Mouse (Mus musculus): ENCODE results near the gene Adamts14. TPM values are rescaled to one million over a fixed set of nuclear protein-coding genes. Genes with fewer than 3 reads are reported as not detected.

Gene Adamts14
- polyA plus RNA-seq, 1 experiment from 2014 or later: 0.31 TPM

- H3K9ac ChIP-seq (ENCODE audit: low read length): no peak overlapping the region
- no peak overlapping the region for H3K4me2 ChIP-seq
- no peak overlapping the region for H3K27ac ChIP-seq (ENCODE audit: low read depth, low read length)
- DNase-seq (ENCODE audit: low spot score, missing footprints) (peak; percentile 77), ATAC-seq (ENCODE audit: low FRiP score) (no peak)
- H3K27me3 ChIP-seq (ENCODE audit: control insufficient read depth, insufficient read depth, low read length): no peaks in the 10 kb centered on the region
- no peaks in the 10 kb centered on the region for H3K36me3 ChIP-seq (ENCODE audit: control insufficient read depth, insufficient read depth, low read length)
- 89% methylated on average over 4 of the region's 4 CpGs for WGBS
- no peaks in the 10 kb centered on the region for H3K4me1 ChIP-seq (ENCODE audit: control insufficient read depth, insufficient read depth, low read length)
- H3K4me3 ChIP-seq (ENCODE audit: low read depth, low read length): no peak overlapping the region
- no peaks in the 10 kb centered on the region for H3K9me3 ChIP-seq (ENCODE audit: control insufficient read depth, low read length)
Measured at GRCm38 (mm10) chr10:61284309-61284708, 11.1 kb upstream of the Adamts14 start.

GRCm38 (mm10) chr10:61281115-61281514 lies 7.9 kb upstream of the Adamts14 start:
- Histone ChIP-seq H3K36me3 (ENCODE audit: control insufficient read depth, insufficient read depth, low read length) (no peaks in the 10 kb centered on the region), H3K27ac (ENCODE audit: low read depth, low read length) (no peak overlapping the region), H3K4me1 (ENCODE audit: control insufficient read depth, insufficient read depth, low read length) (no peaks in the 10 kb centered on the region), H3K9ac (ENCODE audit: low read length) (no peak overlapping the region), H3K4me2 (no peak overlapping the region), H3K4me3 (ENCODE audit: low read depth, low read length) (no peak overlapping the region), H3K27me3 (ENCODE audit: control insufficient read depth, insufficient read depth, low read length) (no peaks in the 10 kb centered on the region), H3K9me3 (ENCODE audit: control insufficient read depth, low read length) (no peaks in the 10 kb centered on the region)
- ATAC-seq (ENCODE audit: low FRiP score) (no peak), DNase-seq (ENCODE audit: low spot score, missing footprints) (no peak)
- 84% methylated on average over 5 of the region's 5 CpGs for WGBS

GRCm38 (mm10) chr10:61277918-61278674 lies 4.9 kb upstream of the Adamts14 start:
- 82% methylated on average over 14 of the region's 14 CpGs for WGBS
- H3K9ac ChIP-seq (ENCODE audit: low read length): no peak overlapping the region
- H3K36me3 ChIP-seq (ENCODE audit: control insufficient read depth, insufficient read depth, low read length): no peaks in the 10 kb centered on the region
- no peak overlapping the region for H3K27ac ChIP-seq (ENCODE audit: low read depth, low read length)
- H3K4me1 ChIP-seq (ENCODE audit: control insufficient read depth, insufficient read depth, low read length): no peaks in the 10 kb centered on the region; the same call in 1 of the 2 replicates
- H3K4me2 ChIP-seq: no peak overlapping the region
- DNase-seq (ENCODE audit: low spot score, missing footprints) (no peak), ATAC-seq (ENCODE audit: low FRiP score) (no peak)
- no peaks in the 10 kb centered on the region for H3K9me3 ChIP-seq (ENCODE audit: control insufficient read depth, low read length)
- H3K4me3 ChIP-seq (ENCODE audit: low read depth, low read length): no peak overlapping the region
- H3K27me3 ChIP-seq (ENCODE audit: control insufficient read depth, insufficient read depth, low read length): peaks cover 12% of the 10 kb centered on the region

DNA sequence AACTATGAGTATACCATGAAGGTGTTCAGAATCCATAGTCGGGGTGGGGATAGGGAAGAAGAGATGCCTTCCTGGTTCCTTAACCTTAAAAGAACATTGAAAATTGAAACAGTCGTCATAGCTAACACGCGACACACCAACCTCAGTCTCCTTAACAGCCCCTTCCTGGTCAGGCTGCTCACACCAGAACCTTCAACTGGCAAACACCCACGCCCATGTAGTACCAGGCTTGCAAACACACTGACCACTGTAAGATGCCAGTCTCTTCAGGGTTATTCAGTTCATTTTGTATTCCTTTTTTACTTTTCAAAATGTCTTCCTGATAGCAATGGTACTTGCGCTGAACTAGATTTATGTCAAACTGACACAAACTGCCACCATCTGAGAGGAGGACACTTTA lies 3.8 kb upstream of the Adamts14 start:
- no peak overlapping the region for H3K9ac ChIP-seq (ENCODE audit: low read length)
- WGBS: 91% methylated on average over 6 of the region's 6 CpGs
- ATAC-seq (ENCODE audit: low FRiP score) (no peak), DNase-seq (ENCODE audit: low spot score, missing footprints) (peak; percentile 44)
- H3K27me3 ChIP-seq (ENCODE audit: control insufficient read depth, insufficient read depth, low read length): peaks cover 23% of the 10 kb centered on the region
- H3K4me1 ChIP-seq (ENCODE audit: control insufficient read depth, insufficient read depth, low read length): no peaks in the 10 kb centered on the region; the same call in 1 of the 2 replicates
- H3K4me3 ChIP-seq (ENCODE audit: low read depth, low read length): no peak overlapping the region
- no peaks in the 10 kb centered on the region for H3K9me3 ChIP-seq (ENCODE audit: control insufficient read depth, low read length)
- H3K27ac ChIP-seq (ENCODE audit: low read depth, low read length): no peak overlapping the region
- H3K4me2 ChIP-seq: no peak overlapping the region
- H3K36me3 ChIP-seq (ENCODE audit: control insufficient read depth, insufficient read depth, low read length): no peaks in the 10 kb centered on the region

GRCm38 (mm10) chr10:61275669-61276110 lies 2.5 kb upstream of the Adamts14 start:
- Histone ChIP-seq H3K4me3 (ENCODE audit: low read depth, low read length) (no peak overlapping the region), H3K9me3 (ENCODE audit: control insufficient read depth, low read length) (no peaks in the 10 kb centered on the region), H3K4me2 (no peak overlapping the region), H3K27me3 (ENCODE audit: control insufficient read depth, insufficient read depth, low read length) (peaks cover 27% of the 10 kb centered on the region), H3K27ac (ENCODE audit: low read depth, low read length) (no peak overlapping the region), H3K4me1 (ENCODE audit: control insufficient read depth, insufficient read depth, low read length) (no peaks in the 10 kb centered on the region; the same call in 1 of the 2 replicates), H3K9ac (ENCODE audit: low read length) (no peak overlapping the region), H3K36me3 (ENCODE audit: control insufficient read depth, insufficient read depth, low read length) (no peaks in the 10 kb centered on the region)
- peak; percentile 40; the same call in 1 of the 2 replicates for ATAC-seq (ENCODE audit: low FRiP score)
- peak; percentile 91 for DNase-seq (ENCODE audit: low spot score, missing footprints)
- 6% methylated on average over 5 of the region's 5 CpGs for WGBS

- ATAC-seq (ENCODE audit: low FRiP score) (no peak), DNase-seq (ENCODE audit: low spot score, missing footprints) (no peak)
- Histone ChIP-seq H3K4me2 (no peak overlapping the region), H3K27me3 (ENCODE audit: control insufficient read depth, insufficient read depth, low read length) (peaks cover 27% of the 10 kb centered on the region), H3K4me3 (ENCODE audit: low read depth, low read length) (no peak overlapping the region), H3K9ac (ENCODE audit: low read length) (no peak overlapping the region), H3K27ac (ENCODE audit: low read depth, low read length) (no peak overlapping the region), H3K36me3 (ENCODE audit: control insufficient read depth, insufficient read depth, low read length) (no peaks in the 10 kb centered on the region), H3K4me1 (ENCODE audit: control insufficient read depth, insufficient read depth, low read length) (no peaks in the 10 kb centered on the region; the same call in 1 of the 2 replicates), H3K9me3 (ENCODE audit: control insufficient read depth, low read length) (no peaks in the 10 kb centered on the region)
- WGBS: 66% methylated on average over 2 of the region's 2 CpGs
Measured at GRCm38 (mm10) chr10:61274532-61274931, 1.3 kb upstream of the Adamts14 start.

GRCm38 (mm10) chr10:61273844-61274215 lies 592 bp upstream of the Adamts14 start:
- ATAC-seq (ENCODE audit: low FRiP score): 0 out of 2 replicates have a peak, but pooled peaks have one; percentile 10
- H3K27me3 ChIP-seq (ENCODE audit: control insufficient read depth, insufficient read depth, low read length): peaks cover 27% of the 10 kb centered on the region
- H3K9me3 ChIP-seq (ENCODE audit: control insufficient read depth, low read length): no peaks in the 10 kb centered on the region
- peak overlapping the region; percentile 92 for H3K4me2 ChIP-seq
- no peaks in the 10 kb centered on the region for H3K36me3 ChIP-seq (ENCODE audit: control insufficient read depth, insufficient read depth, low read length)
- H3K4me1 ChIP-seq (ENCODE audit: control insufficient read depth, insufficient read depth, low read length): no peaks in the 10 kb centered on the region; the same call in 1 of the 2 replicates
- peak overlapping the region; percentile 53 for H3K4me3 ChIP-seq (ENCODE audit: low read depth, low read length)
- no peak overlapping the region for H3K9ac ChIP-seq (ENCODE audit: low read length)
- 55% methylated on average over 7 of the region's 7 CpGs for WGBS
- no peak overlapping the region for H3K27ac ChIP-seq (ENCODE audit: low read depth, low read length)
- DNase-seq (ENCODE audit: low spot score, missing footprints): no peak

- Histone ChIP-seq H3K9me3 (ENCODE audit: control insufficient read depth, low read length) (no peaks in the 10 kb centered on the region), H3K27ac (ENCODE audit: low read depth, low read length) (no peak overlapping the region), H3K27me3 (ENCODE audit: control insufficient read depth, insufficient read depth, low read length) (peaks cover 27% of the 10 kb centered on the region), H3K36me3 (ENCODE audit: control insufficient read depth, insufficient read depth, low read length) (no peaks in the 10 kb centered on the region), H3K9ac (ENCODE audit: low read length) (peak overlapping the region; percentile 66), H3K4me2 (peak overlapping the region; percentile 92), H3K4me3 (ENCODE audit: low read depth, low read length) (peak overlapping the region; percentile 53), H3K4me1 (ENCODE audit: control insufficient read depth, insufficient read depth, low read length) (no peaks in the 10 kb centered on the region; the same call in 1 of the 2 replicates)
- whole genome bisulfite sequencing: 42% methylated on average over 5 of the region's 5 CpGs
- ATAC-seq (ENCODE audit: low FRiP score) (no peak), DNase-seq (ENCODE audit: low spot score, missing footprints) (peak; percentile 91)
Measured at GRCm38 (mm10) chr10:61272631-61273030, 607 bp downstream of the Adamts14 start.

DNA sequence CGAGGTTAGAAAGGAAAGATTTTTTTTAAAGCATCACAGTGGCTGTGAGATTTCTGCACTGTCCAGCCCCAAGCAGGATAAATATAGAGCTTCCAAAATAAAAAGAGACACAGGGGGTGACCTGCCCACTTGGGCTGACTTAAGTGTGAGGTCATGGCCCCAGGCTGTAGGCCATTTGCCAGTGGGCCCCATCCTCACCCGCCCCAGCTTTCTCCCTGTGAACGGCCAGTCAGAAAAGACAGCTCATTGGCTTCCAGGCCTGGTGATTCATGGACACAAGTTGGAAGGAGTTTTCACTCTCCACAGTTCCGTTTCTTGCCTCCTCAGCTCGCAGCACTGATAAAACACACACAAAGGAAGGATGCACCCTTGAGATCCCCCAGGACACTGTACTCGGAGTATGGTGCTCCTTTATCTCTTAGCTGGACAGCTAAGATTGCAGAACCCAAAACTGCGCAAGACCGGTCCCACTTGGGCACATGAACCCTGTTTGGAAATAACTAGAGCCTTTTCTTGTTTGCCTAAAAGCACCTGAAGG lies 1.1 kb downstream of the Adamts14 start:
- Histone ChIP-seq H3K4me3 (ENCODE audit: low read depth, low read length) (no peak overlapping the region), H3K4me2 (no peak overlapping the region), H3K27ac (ENCODE audit: low read depth, low read length) (no peak overlapping the region), H3K4me1 (ENCODE audit: control insufficient read depth, insufficient read depth, low read length) (no peaks in the 10 kb centered on the region; the same call in 1 of the 2 replicates), H3K36me3 (ENCODE audit: control insufficient read depth, insufficient read depth, low read length) (no peaks in the 10 kb centered on the region), H3K9ac (ENCODE audit: low read length) (no peak overlapping the region), H3K9me3 (ENCODE audit: control insufficient read depth, low read length) (no peaks in the 10 kb centered on the region), H3K27me3 (ENCODE audit: control insufficient read depth, insufficient read depth, low read length) (peaks cover 27% of the 10 kb centered on the region)
- no peak for DNase-seq (ENCODE audit: low spot score, missing footprints)
- 64% methylated on average over 8 of the region's 8 CpGs for WGBS
- no peak for ATAC-seq (ENCODE audit: low FRiP score)
